Mouse (Mus musculus) forebrain, embryonic 13.5 days (tissue): ENCODE measurements around the gene Soga1. TPM values are rescaled to one million over a fixed set of nuclear protein-coding genes. Genes with fewer than 3 reads are reported as not detected.
A peak's percentile ranks its signal among the peaks of the same experiment; 100 is the strongest.

Source experiments
- ATAC-seq: fragments of 200-750 bp; cut with Nextera tagmentation; 2 replicates; pipeline ENCODE4 v1.8.0; 2017
- H3K27ac ChIP-seq: fragments of 300-500 bp; sonication (generic); 2 replicates; pipeline ENCODE4 v1.5.1; 2015; ENCODE audit warnings: inconsistent platforms, mild to moderate bottlenecking, moderate library complexity
- H3K27me3 ChIP-seq: fragments of 300-500 bp; sonication (generic); 2 replicates; pipeline ENCODE4 v1.6.1; 2015; ENCODE audit warnings: mild to moderate bottlenecking, inconsistent platforms
- H3K36me3 ChIP-seq: fragments of 300-500 bp; sonication (generic); 2 replicates; pipeline ENCODE4 v1.6.1; 2015; ENCODE audit warnings: mild to moderate bottlenecking, inconsistent platforms; ENCODE audit not compliant: poor library complexity, severe bottlenecking
- H3K4me1 ChIP-seq: fragments of 300-500 bp; sonication (generic); 2 replicates; pipeline ENCODE4 v1.6.1; 2015; ENCODE audit warnings: inconsistent platforms
- H3K4me2 ChIP-seq: fragments of 300-500 bp; sonication (generic); 2 replicates; pipeline ENCODE4 v1.6.1; 2015; ENCODE audit warnings: inconsistent platforms, mild to moderate bottlenecking, moderate library complexity
- H3K4me3 ChIP-seq: fragments of 300-500 bp; sonication (generic); 2 replicates; pipeline ENCODE4 v1.5.1; 2015; ENCODE audit warnings: mild to moderate bottlenecking, inconsistent platforms
- H3K9ac ChIP-seq: fragments of 300-500 bp; sonication (generic); 2 replicates; pipeline ENCODE4 v1.6.1; 2015; ENCODE audit warnings: mild to moderate bottlenecking, inconsistent platforms
- H3K9me3 ChIP-seq: fragments of 300-500 bp; sonication (generic); replicated peaks from 2 replicates; pipeline ENCODE4 v1.6.1; 2016; ENCODE audit warnings: inconsistent platforms
- WGBS: fragments of 180-500 bp; shearing (Covaris S2); methylation state at CpG from one replicate; pipeline ENCODE4 v1.1.7; 2015; 5-methylcytosine and 5-hydroxymethylcytosine counted together
- polyA plus RNA-seq: library from polyadenylated mRNA; unstranded; fragments of >200 nt; fragmentation: Nextera tagmentation; extraction: Ambion mirVana; gene quantifications from 2 replicates; pipeline ENCODE4 v1.2.1, GENCODE M21; 2015

Gene Soga1
- polyA plus RNA-seq = 4.8 and 5.1 TPM in 2 replicates

DNA sequence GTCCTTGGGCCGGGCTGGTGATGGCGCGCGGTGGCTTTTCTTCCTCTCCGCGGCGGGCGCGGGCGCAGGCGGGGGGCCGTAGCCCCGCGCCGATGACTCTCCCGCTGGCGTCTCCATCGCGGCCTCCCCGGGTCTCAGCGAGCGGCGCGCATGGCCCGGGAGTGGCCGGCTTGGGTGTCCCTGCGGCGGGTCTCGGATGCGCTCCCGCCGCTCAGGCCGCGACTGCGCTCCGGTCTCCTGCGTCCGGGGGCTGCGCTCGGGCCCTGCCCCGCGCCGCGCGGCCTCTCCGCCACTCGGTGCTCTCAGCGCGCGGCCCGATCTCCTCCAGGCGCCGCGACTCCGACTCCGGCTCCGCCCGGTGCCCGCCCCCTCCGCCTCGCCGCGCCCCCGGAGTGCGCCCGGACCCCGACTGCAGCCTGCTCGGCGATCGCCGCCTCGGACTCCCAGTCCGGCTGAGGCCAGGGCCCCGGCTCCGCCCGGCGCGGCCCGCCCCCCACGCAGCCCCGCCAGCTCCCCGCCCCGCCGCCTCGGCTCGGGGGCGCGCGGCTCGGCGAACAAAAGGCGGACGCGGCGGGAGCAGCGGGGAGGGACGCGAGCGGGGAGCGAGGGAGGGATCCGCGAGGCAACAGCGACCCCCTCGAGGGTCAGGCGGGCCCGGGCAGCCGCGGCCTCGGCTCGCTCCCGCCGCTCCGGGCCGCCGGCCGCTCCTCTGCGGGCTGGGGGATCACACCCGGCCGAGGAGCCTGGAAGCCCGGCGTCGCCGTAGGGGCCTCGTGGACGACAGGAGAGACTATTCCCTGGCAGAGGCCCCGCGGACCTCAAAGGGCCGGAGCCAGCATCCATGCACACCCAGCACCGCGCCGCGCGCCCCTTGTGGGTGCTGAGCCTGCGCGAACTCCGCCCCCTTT is at the start of gene Soga1:
Gene Soga1 (minus strand): TSS at position 462 of the 908 bp plus-strand sequence.
- H3K4me2 ChIP-seq = peak within 1 kb of the TSS; percentile 100
- peak within 1 kb of the TSS; percentile 99 for H3K9ac ChIP-seq
- H3K27me3 ChIP-seq = no peaks in the 10 kb centered on the region
- peak within 1 kb of the TSS; percentile 97 for H3K27ac ChIP-seq
- H3K4me3 ChIP-seq = peak within 1 kb of the TSS; percentile 98
- peaks cover 49% of the 10 kb centered on the region for H3K4me1 ChIP-seq
- H3K9me3 ChIP-seq = no peaks in the 10 kb centered on the region
- peaks cover 8% of the 10 kb centered on the region; the same call in 1 of the 2 replicates for H3K36me3 ChIP-seq
- under 1% methylated on average over 105 of the region's 136 CpGs for WGBS
- ATAC-seq = peak; percentile 87

DNA sequence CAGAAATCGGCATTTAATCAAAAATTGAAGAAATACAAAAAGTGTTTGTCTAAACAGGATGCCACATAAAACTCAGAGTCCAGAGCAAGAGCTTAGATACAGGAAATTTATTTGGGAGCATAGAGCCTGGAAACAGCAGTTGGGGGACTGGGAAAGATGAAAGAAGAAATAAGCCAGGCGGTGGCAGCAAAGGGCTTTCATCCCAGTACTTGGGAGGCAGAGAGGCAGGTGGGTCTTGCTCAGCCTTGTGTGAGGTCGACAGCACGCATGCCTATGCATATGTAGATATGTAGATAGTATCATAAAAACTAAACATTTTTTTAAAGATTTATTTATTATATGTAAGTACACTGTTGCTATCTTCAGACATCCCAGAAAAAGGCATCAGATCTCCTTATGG is 49.0 kb upstream of the Soga1 start:
- no peak overlapping the region for H3K4me2 ChIP-seq
- H3K36me3 ChIP-seq = peaks cover 19% of the 10 kb centered on the region; the same call in 1 of the 2 replicates
- no peaks in the 10 kb centered on the region for H3K27me3 ChIP-seq
- 63% methylated on average over 4 of the region's 4 CpGs for WGBS
- no peak for ATAC-seq
- no peak overlapping the region for H3K27ac ChIP-seq
- H3K4me1 ChIP-seq = no peaks in the 10 kb centered on the region
- no peak overlapping the region for H3K4me3 ChIP-seq
- H3K9me3 ChIP-seq = no peaks in the 10 kb centered on the region
- no peak overlapping the region for H3K9ac ChIP-seq

DNA sequence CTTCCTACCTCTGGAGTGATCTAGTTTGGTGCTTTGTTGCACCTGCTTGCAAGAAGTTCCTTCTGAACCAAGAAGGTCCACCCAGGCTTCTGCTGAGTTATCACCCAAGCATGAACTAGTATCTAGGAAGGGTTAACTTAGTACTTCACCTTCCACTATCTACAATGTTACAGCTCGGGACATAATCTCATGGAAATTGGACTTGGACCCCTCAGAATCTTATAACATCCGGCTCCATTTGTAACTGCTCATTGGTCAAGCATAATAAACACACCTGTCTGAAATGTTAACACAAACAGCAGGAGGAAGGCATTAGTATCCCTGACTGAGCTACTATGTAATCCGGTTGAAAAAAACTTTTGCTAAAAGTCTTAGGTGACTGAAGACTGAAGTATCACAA is 48.3 kb upstream of the Soga1 start:
- Histone ChIP-seq H3K27ac (no peak overlapping the region), H3K9me3 (no peaks in the 10 kb centered on the region), H3K36me3 (peaks cover 19% of the 10 kb centered on the region; the same call in 1 of the 2 replicates), H3K4me1 (no peaks in the 10 kb centered on the region), H3K4me3 (no peak overlapping the region), H3K9ac (no peak overlapping the region), H3K27me3 (no peaks in the 10 kb centered on the region), H3K4me2 (no peak overlapping the region)
- ATAC-seq = no peak
- WGBS = 80% methylated on average over 3 of the region's 3 CpGs

DNA sequence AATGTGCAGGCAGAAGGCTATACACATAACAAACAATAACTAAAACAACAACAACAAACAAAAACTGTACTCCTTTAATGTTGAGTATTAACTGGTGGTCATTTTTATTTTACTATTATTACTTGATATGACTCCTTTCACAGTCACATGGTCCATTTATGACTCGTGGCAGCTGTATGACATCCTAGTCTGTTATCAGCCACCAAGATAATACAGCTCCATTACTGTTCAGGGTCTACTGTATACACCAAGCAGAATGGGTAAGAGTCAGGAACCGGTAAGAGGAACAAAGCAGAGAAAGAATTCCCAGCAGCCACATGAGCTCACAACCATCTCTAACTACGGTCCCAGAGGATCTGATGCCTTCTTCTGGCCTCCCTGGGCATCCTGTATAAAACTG is 46.2 kb upstream of the Soga1 start:
- ATAC-seq = no peak
- 90% methylated on average over 3 of the region's 3 CpGs for WGBS
- Histone ChIP-seq H3K27ac (no peak overlapping the region), H3K27me3 (no peaks in the 10 kb centered on the region), H3K9ac (no peak overlapping the region), H3K36me3 (peaks cover 29% of the 10 kb centered on the region; the same call in 1 of the 2 replicates), H3K4me1 (no peaks in the 10 kb centered on the region), H3K9me3 (no peaks in the 10 kb centered on the region), H3K4me2 (no peak overlapping the region), H3K4me3 (no peak overlapping the region)

DNA sequence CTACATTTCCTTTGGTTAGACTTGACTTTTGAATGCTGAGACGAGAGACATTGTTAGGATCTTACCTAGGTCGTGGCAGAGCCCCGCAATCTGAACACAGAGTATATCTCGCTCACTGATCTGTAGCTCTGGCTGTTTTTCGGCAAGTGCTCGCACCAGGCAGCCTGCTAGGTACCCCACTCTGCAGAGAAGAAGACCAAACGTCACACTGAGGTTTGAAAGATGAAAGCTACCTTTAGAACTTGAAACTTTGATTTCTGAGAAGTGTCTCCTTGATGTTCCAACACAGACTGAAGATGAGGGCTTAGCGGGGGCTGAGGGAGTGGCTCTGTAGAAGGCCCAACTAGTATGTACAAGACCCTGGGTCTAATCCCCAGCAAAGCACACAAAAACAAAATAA is 42.7 kb upstream of the Soga1 start:
- Histone ChIP-seq H3K36me3 (peaks cover 32% of the 10 kb centered on the region), H3K9me3 (no peaks in the 10 kb centered on the region), H3K27me3 (no peaks in the 10 kb centered on the region), H3K4me1 (no peaks in the 10 kb centered on the region), H3K4me2 (no peak overlapping the region), H3K27ac (no peak overlapping the region), H3K4me3 (no peak overlapping the region), H3K9ac (no peak overlapping the region)
- no peak for ATAC-seq
- 92% methylated on average over 8 of the region's 8 CpGs for WGBS

DNA sequence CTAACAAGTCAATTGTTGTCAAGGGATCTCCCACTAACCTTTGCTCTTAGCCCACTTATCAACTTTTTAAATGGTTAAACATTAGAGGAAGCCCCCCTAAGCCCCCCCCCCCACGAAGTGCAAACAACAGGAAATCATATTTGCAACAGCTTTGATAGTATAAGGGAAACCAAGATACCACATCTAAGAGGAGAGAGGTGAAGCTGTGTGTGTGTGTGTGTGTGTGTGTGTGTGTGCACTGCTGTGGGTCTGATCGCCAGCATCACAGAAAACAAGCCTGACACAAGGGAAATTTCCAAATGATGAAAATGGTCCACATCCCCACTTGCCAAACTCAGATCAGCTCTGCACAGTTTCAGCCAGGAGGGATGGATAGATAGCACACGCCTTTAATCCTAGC is 40.0 kb upstream of the Soga1 start:
- no peak overlapping the region for H3K4me2 ChIP-seq
- H3K36me3 ChIP-seq = peaks cover 24% of the 10 kb centered on the region
- no peak overlapping the region for H3K27ac ChIP-seq
- no peak overlapping the region for H3K9ac ChIP-seq
- no peaks in the 10 kb centered on the region for H3K27me3 ChIP-seq
- no peaks in the 10 kb centered on the region for H3K4me1 ChIP-seq
- H3K4me3 ChIP-seq = no peak overlapping the region
- 76% methylated on average over 3 of the region's 3 CpGs for WGBS
- ATAC-seq = no peak
- H3K9me3 ChIP-seq = no peaks in the 10 kb centered on the region

DNA sequence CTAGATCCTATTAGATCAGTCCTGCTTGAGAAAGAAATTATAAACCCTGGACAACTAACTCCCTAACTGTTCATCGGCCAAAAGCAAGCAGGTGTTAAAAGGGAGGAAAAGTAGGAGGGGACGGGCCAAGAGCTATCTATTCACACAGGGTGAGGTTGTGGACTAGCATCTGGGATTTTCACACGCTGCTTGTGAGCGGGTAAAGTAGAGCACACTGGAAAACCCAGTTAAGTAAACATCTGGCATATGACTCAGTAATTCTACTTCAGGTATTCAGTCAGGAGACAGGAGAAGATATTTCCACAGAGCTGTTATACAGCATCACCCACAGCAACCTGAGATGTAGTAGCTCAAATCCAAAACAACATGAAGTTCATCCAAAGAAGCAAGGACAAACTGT is 39.5 kb upstream of the Soga1 start:
- H3K27me3 ChIP-seq = no peaks in the 10 kb centered on the region
- 94% methylated on average over 4 of the region's 4 CpGs for WGBS
- ATAC-seq = no peak
- H3K36me3 ChIP-seq = peaks cover 29% of the 10 kb centered on the region
- no peaks in the 10 kb centered on the region for H3K9me3 ChIP-seq
- H3K9ac ChIP-seq = 0 out of 2 replicates have a peak overlapping the region, but pooled peaks have one; percentile 5
- no peak overlapping the region for H3K4me3 ChIP-seq
- H3K4me2 ChIP-seq = no peak overlapping the region
- H3K4me1 ChIP-seq = no peaks in the 10 kb centered on the region
- H3K27ac ChIP-seq = no peak overlapping the region

DNA sequence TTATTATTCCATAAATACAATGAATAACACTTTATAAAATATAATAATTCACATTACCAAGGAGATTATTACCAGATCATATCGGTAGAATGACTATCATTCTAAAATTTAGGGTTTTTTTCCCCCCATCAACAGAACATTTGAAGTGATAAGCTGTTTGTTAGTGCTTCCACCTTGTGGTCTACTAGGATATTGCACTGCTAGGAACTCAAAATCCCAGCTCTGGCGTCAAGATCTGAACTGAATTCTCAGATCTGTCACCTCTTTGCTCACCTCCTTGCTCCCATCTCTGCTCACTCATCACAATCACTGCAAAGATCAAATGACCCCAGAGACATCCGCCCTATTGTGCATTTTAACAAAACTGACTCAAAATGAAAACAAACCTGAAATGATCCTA is 37.9 kb upstream of the Soga1 start:
- H3K27ac ChIP-seq = no peak overlapping the region
- ATAC-seq = no peak
- no peak overlapping the region for H3K4me3 ChIP-seq
- 22% methylated on average over 3 of the region's 3 CpGs for whole genome bisulfite sequencing
- H3K4me2 ChIP-seq = no peak overlapping the region
- H3K36me3 ChIP-seq = peaks cover 41% of the 10 kb centered on the region
- H3K9ac ChIP-seq = no peak overlapping the region
- no peaks in the 10 kb centered on the region for H3K4me1 ChIP-seq
- H3K9me3 ChIP-seq = no peaks in the 10 kb centered on the region
- no peaks in the 10 kb centered on the region for H3K27me3 ChIP-seq

DNA sequence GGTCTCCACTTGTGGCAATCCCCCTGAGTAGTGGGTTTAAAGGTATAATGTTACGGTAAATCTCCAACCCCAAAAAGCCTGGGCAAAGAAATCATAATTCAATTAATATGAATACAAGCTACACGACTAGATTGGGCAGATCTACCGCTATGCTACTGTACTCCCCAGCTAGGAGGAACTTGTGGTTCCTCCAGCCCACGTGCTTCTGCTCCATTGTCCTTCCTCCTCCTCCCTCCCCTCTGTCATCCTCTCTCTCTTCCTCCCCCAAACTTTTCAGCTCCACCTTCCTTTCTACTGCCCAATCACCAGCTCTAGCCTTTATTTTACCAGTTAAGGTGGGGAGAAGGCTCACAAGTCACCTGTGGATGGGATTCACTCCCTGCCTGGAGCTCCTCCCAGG is 29.2 kb upstream of the Soga1 start:
- Histone ChIP-seq H3K4me3 (no peak overlapping the region), H3K9ac (no peak overlapping the region), H3K36me3 (peaks cover 76% of the 10 kb centered on the region), H3K27ac (no peak overlapping the region), H3K9me3 (no peaks in the 10 kb centered on the region), H3K4me1 (no peaks in the 10 kb centered on the region), H3K27me3 (no peaks in the 10 kb centered on the region), H3K4me2 (no peak overlapping the region)
- no peak for ATAC-seq
- WGBS = 90% methylated on average over 4 of the region's 4 CpGs

DNA sequence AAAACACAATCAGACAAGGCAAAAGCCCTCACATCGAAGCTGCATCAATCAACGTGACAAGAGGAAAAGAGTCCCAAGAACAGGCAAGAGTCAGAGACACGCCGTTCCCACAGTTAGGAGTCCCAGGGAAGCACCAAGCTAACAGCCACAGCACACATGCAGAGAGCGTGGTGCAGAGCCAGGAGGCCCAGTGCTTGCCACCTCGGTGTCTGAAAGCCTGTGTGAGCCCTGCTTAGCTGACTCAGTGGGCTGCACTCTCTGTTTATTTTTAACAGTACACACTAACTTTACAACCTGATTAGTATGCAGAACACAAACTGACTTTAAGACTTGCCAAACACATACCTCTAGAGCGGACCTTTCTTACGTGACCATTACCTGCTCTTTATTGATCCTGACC is 25.4 kb upstream of the Soga1 start:
- no peaks in the 10 kb centered on the region for H3K9me3 ChIP-seq
- H3K36me3 ChIP-seq = peaks cover 73% of the 10 kb centered on the region
- no peaks in the 10 kb centered on the region for H3K27me3 ChIP-seq
- H3K4me3 ChIP-seq = no peak overlapping the region
- no peak for ATAC-seq
- H3K4me2 ChIP-seq = no peak overlapping the region
- H3K27ac ChIP-seq = no peak overlapping the region
- H3K4me1 ChIP-seq = no peaks in the 10 kb centered on the region
- H3K9ac ChIP-seq = no peak overlapping the region
- 90% methylated on average over 8 of the region's 8 CpGs for WGBS

DNA sequence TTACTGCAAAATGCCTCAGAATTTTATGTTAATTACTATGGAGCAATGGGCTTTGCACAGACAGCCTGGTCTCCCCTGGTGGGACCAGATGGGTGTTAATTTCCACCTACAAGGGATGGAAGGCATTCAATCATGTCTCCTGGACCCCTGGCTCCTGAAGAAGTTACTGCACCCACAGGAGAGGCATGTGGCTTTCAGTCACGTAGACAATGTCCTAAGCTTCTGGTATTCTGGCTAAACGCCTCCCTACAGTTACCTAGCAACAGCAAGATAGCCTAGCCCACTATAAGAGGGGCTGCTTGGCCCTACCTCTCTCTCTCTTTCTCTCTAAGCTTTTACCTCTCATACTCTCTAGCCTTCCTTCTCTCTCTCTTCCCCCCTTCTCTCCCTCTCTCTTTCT is 23.2 kb upstream of the Soga1 start:
- Histone ChIP-seq H3K4me1 (no peaks in the 10 kb centered on the region), H3K9ac (no peak overlapping the region), H3K36me3 (peaks cover 54% of the 10 kb centered on the region), H3K4me2 (no peak overlapping the region), H3K27me3 (no peaks in the 10 kb centered on the region), H3K9me3 (no peaks in the 10 kb centered on the region), H3K4me3 (no peak overlapping the region), H3K27ac (no peak overlapping the region)
- ATAC-seq = no peak
- WGBS = 55% methylated on average over 2 of the region's 2 CpGs

DNA sequence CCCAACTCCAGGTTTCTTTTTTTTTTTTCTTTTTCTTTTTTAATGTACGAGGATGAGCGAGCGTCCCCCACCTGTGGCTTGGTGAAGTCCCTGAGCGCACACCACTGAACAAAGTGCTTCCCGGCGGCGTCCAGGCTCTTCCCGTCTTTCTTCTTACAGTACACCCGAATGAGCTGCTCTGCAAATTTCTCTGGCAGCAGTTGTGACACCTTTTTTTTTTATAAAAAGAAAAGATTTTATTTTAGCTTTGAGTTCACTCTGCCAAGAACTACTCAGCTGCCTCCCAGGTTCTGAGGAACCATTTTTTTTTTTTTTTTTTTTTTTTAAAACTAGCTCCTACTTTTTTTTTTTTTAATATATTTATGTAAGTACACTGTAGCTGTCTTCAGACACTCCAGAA is 22.6 kb upstream of the Soga1 start:
- Histone ChIP-seq H3K4me1 (no peaks in the 10 kb centered on the region), H3K27me3 (no peaks in the 10 kb centered on the region), H3K9ac (no peak overlapping the region), H3K36me3 (peaks cover 51% of the 10 kb centered on the region), H3K27ac (no peak overlapping the region), H3K9me3 (no peaks in the 10 kb centered on the region), H3K4me2 (no peak overlapping the region), H3K4me3 (no peak overlapping the region)
- no peak for ATAC-seq
- whole genome bisulfite sequencing = 97% methylated on average over 9 of the region's 9 CpGs

DNA sequence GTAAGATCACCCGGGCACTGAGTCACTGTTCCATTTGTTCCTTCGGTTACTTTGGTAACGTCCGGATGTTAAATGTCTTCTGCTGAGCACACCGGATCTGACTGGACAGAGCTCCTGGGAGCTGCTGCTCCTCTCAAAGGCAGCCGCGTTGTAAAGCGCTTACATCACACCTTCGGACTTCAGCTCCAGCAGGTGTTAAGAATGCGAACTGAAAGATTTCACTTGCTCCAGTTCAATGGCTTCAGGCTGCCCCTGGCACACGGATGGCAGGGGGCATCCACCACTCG is 21.2 kb upstream of the Soga1 start:
- Histone ChIP-seq H3K4me1 (no peaks in the 10 kb centered on the region), H3K27ac (no peak overlapping the region), H3K4me2 (no peak overlapping the region), H3K27me3 (no peaks in the 10 kb centered on the region), H3K36me3 (peaks cover 38% of the 10 kb centered on the region), H3K4me3 (no peak overlapping the region), H3K9ac (no peak overlapping the region), H3K9me3 (no peaks in the 10 kb centered on the region)
- 92% methylated on average over 12 of the region's 12 CpGs for WGBS
- ATAC-seq = no peak
